Mouse (Mus musculus) erythroid progenitor cell, adult 5-6 weeks (primary cell): ENCODE data around the gene Lepr. TPM values are rescaled to one million over a fixed set of nuclear protein-coding genes. Genes with fewer than 3 reads are reported as not detected.
"Not testable (repeated sequence)": the region's sequence is repeated elsewhere in the genome, so short reads cannot be mapped to it uniquely, and the experiment has no call there.

ENCODE experiments used
- ATAC-seq: replicated peaks from 2 replicates; pipeline ENCODE4 v1.8.0; 2016; ENCODE audit warnings: moderate number of reproducible peaks, mild to moderate bottlenecking, moderate TSS enrichment, inconsistent platforms; ENCODE audit not compliant: poor library complexity, low FRiP score, severe bottlenecking
- total RNA-seq, 2 experiments: library from RNA; stranded (forward) in 1 of 2; stranded (reverse) in 1 of 2; fragments of 150-400 nt in 1 of 2; fragments of 186-747, 209-891 nt in 1 of 2; gene quantifications; 2 replicates each; pipeline versions ENCODE4 v1.2.3 to v1.2.4; 2015 to 2017; ENCODE audit warnings: low replicate concordance in 2 of 2

Lepr gene
- total RNA-seq, 2 experiments from 2014 or later = 1.3 to 4.1 TPM

- ATAC-seq = no peak
These were observed 4.6 kb upstream of the Lepr start for GRCm38 (mm10) chr4:101712563-101712962.

- ATAC-seq = no peak
These were observed 1.9 kb upstream of the Lepr start for GRCm38 (mm10) chr4:101715302-101715701.

GRCm38 (mm10) chr4:101715805-101716204 is 1.4 kb upstream of the Lepr start:
- ATAC-seq = no peak

GRCm38 (mm10) chr4:101718991-101719580 is 1.9 kb downstream of the Lepr start:
- no peak for ATAC-seq

- no peak for ATAC-seq
These were observed 4.5 kb downstream of the Lepr start for GRCm38 (mm10) chr4:101721705-101722104.

GRCm38 (mm10) chr4:101741973-101742372 is 24.8 kb downstream of the Lepr start:
- no peak for ATAC-seq

- ATAC-seq = no peak
These were observed 28.3 kb downstream of the Lepr start for GRCm38 (mm10) chr4:101745534-101745933.

- ATAC-seq = no peak
These were observed 43.3 kb downstream of the Lepr start for GRCm38 (mm10) chr4:101760490-101760889.

GRCm38 (mm10) chr4:101843923-101844322 is 126.7 kb downstream of the Lepr start, which contains the start of gene B020004J07Rik:
Gene B020004J07Rik (minus strand): TSS chr4:101844023.
- ATAC-seq = not testable (repeated sequence)

- ATAC-seq = no peak
These were observed 133.7 kb downstream of the Lepr start for GRCm38 (mm10) chr4:101850908-101851307.

- no peak for ATAC-seq
These were observed 143.7 kb downstream of the Lepr start for GRCm38 (mm10) chr4:101860873-101861272.

GRCm38 (mm10) chr4:101862289-101862688 is 145.1 kb downstream of the Lepr start:
- ATAC-seq = no peak

Other genes starting within 250 kb of the Lepr start
- gene Dnajc6, start 220.8 kb upstream of the Lepr start, total RNA-seq (2015; ENCODE audit: low replicate concordance) = 2.9 and 3.4 TPM in 2 replicates
- 1.3 and 11.2 TPM in 2 replicates for gene Dnajc6, start 220.8 kb upstream of the Lepr start, total RNA-seq (2017; ENCODE audit: low replicate concordance)
- gene Leprot, start 69.7 kb upstream of the Lepr start, total RNA-seq (2015; ENCODE audit: low replicate concordance) = 39.0 and 44.3 TPM in 2 replicates
- 44.6 and 63.9 TPM in 2 replicates for gene Leprot, start 69.7 kb upstream of the Lepr start, total RNA-seq (2017; ENCODE audit: low replicate concordance)
- gene B020004J07Rik, start 126.6 kb downstream of the Lepr start, total RNA-seq (2015; ENCODE audit: low replicate concordance) = not detected in 2 replicates
- not detected in 2 replicates for gene B020004J07Rik, start 126.6 kb downstream of the Lepr start, total RNA-seq (2017; ENCODE audit: low replicate concordance)
- gene C130073F10Rik, start 176.4 kb downstream of the Lepr start, total RNA-seq (2015; ENCODE audit: low replicate concordance) = not detected in 2 replicates
- gene C130073F10Rik, start 176.4 kb downstream of the Lepr start, total RNA-seq (2017; ENCODE audit: low replicate concordance) = not detected in 2 replicates
- gene Gm12800, start 191.7 kb downstream of the Lepr start, total RNA-seq (2015; ENCODE audit: low replicate concordance) = not detected in 2 replicates
- gene Gm12800, start 191.7 kb downstream of the Lepr start, total RNA-seq (2017; ENCODE audit: low replicate concordance) = not detected in 2 replicates
- gene Gm12794, start 223.0 kb downstream of the Lepr start, total RNA-seq (2015; ENCODE audit: low replicate concordance) = not detected in 2 replicates
- gene Gm12794, start 223.0 kb downstream of the Lepr start, total RNA-seq (2017; ENCODE audit: low replicate concordance) = not detected in 2 replicates